Mouse (Mus musculus): Measurements from ENCODE around the gene Lhcgr.
"Not testable (repeated sequence)": the region's sequence is repeated elsewhere in the genome, so short reads cannot be mapped to it uniquely, and the experiment has no call there.

Gene Lhcgr

GRCm38 (mm10) chr17:88791440-88792152 is at the start of gene Lhcgr:
Lhcgr (minus strand) TSS chr17:88791990.
- no peak for DNase-seq (ENCODE audit: low spot score in 2 of 2)

DNA sequence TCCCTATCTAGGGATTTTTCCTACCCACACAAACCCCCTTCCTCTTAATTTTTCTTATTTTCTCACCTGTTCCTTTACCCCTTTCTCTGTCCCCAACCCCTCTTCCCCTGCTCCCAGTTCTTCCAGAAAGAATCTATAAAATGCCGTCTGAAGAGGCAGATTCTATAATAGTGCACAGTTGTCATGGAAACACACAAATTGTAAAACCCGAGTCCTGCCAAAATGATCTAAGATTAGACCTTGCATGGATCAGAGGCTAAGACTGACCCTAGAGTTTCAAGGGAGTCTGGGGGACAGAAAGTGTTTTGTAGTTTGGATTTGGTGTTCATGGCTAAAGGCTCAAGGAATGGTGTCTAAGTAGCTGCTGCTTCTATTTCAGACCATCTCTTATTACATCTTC is 25.8 kb upstream of the Lhcgr start:
- DNase-seq (ENCODE audit: low spot score in 2 of 2), result no peak

DNA sequence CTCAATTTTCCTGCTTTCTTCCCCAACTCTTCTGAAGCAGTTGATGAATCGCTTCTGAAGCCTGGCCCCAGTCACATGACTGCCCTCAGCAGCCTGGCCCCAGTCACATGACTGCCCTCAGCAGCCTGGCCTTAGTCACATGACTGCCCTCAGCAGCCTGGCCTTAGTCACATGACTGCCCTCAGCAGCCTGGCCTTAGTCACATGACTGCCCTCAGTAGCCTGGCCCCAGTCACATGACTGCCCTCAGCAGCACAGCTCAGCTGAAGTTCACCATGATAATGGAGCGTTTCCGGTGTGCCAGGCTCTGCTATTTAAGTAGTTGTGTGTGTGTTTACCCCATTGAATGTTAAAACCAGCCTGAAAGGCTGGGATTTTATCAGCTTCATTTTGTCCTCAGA is 21.2 kb upstream of the Lhcgr start:
- DNase-seq (ENCODE audit: low spot score in 2 of 2), result not testable (repeated sequence)

DNA sequence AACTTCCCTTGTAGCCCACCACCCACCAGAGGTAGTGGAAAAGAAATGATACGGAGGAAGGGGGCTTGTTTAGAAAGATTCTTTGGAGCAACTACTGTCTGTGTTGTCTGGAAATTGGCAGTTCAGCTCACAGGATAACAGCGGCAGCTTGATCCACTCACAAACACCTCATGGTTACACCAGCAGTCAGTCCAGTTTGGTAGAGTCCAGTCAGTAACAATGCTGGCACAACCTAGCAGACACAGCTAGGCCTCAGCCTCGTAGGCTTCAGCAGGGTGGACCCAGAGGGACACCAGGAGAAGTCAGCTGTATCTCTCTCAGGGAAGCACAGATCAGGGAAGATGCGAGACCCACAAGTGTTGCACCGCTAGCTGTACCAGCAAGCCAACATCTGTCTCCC is 19.0 kb upstream of the Lhcgr start:
- DNase-seq (ENCODE audit: low spot score in 2 of 2), result no peak

- DNase-seq (ENCODE audit: low spot score in 2 of 2), result no peak
Measured at GRCm38 (mm10) chr17:88806421-88806820, 14.6 kb upstream of the Lhcgr start.

DNA sequence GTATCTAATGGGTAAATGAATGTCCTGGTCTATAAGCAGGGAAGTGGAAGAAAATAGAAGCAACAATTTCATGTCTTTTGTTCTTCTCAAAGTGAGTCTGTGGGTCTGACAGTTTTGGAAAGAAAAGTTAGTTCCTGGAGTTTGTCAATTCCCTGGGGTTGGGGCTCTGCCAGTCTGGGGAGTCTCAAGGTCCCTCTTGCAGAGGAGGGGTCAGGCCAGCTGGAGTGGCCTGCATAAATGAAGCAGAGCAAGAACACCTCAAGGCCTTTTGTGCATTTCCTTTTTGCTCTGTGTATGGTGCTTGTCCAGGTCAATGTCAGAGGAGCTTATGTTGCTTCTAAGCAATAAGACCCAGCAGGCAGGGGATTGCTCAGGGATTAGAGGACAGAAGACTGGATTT is 11.7 kb upstream of the Lhcgr start:
- DNase-seq (ENCODE audit: low spot score in 2 of 2), result no peak

GRCm38 (mm10) chr17:88790680-88791079 is 1.1 kb downstream of the Lhcgr start:
- no peak for DNase-seq (ENCODE audit: low spot score in 2 of 2)

GRCm38 (mm10) chr17:88788392-88788791 is 3.4 kb downstream of the Lhcgr start:
- no peak for DNase-seq (ENCODE audit: low spot score in 2 of 2)

GRCm38 (mm10) chr17:88786881-88787280 is 4.9 kb downstream of the Lhcgr start:
- no peak for DNase-seq (ENCODE audit: low spot score in 2 of 2)

DNA sequence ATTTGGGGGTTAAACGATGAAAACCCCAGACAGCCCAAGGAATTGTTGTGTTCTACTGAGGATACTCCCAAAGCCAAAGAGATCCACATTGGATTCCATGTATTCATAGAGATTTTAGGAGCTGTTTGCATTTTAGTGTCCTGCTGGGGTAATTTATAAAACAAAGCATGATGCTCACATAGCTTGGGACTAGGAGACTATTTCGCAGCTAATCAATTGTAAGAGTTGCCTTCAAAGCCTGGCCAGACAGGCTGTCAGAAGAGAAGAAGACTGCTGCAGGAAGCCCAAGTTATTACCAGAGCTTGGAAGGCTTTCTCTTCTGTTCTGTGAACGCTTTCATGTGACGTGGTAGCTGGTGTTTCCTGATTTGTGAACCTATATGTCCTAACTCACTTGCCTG is 5.4 kb downstream of the Lhcgr start:
- DNase-seq (ENCODE audit: low spot score in 2 of 2), result no peak

- no peak for DNase-seq (ENCODE audit: low spot score in 2 of 2)
Measured at GRCm38 (mm10) chr17:88779148-88779547, 12.6 kb downstream of the Lhcgr start.

- DNase-seq (ENCODE audit: low spot score in 2 of 2), result no peak
Measured at GRCm38 (mm10) chr17:88774103-88774526, 17.7 kb downstream of the Lhcgr start.

DNA sequence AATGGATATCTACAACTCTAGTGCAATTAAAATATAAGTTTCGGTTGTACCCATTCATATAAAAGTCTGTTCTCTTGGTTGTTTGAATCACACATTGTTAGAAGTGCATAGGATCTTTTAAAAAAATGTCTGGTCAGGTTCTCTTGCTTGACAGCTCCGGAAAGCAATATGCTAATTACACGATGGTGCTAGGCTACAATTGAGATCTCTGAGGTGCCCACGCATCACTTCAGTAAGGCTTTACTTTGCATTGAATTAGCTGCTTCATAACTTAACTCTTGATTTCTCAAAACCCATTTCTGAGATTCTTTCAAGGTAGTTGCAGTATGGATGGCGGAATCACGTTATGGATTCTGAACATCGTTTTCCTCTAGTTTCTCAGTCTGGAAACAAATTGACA is 21.7 kb downstream of the Lhcgr start:
- DNase-seq (ENCODE audit: low spot score in 2 of 2), result no peak

GRCm38 (mm10) chr17:88769283-88769859 is 22.4 kb downstream of the Lhcgr start:
- no peak for DNase-seq (ENCODE audit: low spot score in 2 of 2)

- DNase-seq (ENCODE audit: low spot score in 2 of 2), result no peak
Measured at GRCm38 (mm10) chr17:88766857-88767256, 24.9 kb downstream of the Lhcgr start.

DNA sequence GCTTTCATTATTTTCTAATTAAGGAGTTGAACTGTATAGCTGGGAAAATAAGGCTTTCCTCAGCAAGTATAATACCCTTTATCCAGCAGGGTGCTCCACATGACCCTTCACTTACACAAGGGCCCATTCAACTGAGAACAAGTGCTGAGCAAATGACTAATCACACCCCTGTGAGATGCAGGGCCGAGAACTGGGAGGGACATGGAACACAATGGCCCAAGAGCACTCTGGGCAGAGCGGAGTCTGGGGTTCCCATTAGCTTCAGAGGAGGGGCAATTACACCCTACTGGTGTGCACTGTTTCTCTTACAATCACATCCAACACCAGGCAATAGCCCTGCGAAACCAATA is 27.7 kb downstream of the Lhcgr start:
- no peak for DNase-seq (ENCODE audit: low spot score in 2 of 2)

- DNase-seq (ENCODE audit: low spot score in 2 of 2), result no peak
Measured at GRCm38 (mm10) chr17:88763396-88764135, 28.2 kb downstream of the Lhcgr start.

DNA sequence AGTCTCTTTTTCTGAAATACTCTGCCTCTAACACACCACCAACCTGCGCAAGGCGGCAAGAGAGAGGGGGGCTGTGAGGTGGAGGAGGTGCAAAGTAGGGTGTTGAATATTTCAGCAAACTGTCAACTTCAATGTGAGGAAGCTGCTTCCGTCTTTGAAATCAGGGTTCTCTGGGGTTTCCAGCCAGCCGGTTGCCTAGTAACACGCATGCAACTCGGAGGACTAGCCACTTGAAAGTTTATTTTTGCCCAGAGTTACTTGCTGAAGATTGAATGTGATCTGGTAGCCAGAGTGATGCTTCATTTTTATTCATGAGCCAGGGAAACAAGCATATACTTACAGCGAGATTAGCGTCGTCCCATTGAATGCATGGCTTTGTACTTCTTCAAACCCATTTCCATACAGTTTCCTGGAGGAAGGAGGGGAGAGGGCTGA is 33.8 kb downstream of the Lhcgr start:
- peak; percentile 9 to 13 for DNase-seq (ENCODE audit: low spot score in 2 of 2)

GRCm38 (mm10) chr17:88755776-88756175 is 36.0 kb downstream of the Lhcgr start:
- no peak for DNase-seq (ENCODE audit: low spot score in 2 of 2)

- no peak for DNase-seq (ENCODE audit: low spot score in 2 of 2)
Measured at GRCm38 (mm10) chr17:88753472-88753857, 38.3 kb downstream of the Lhcgr start.

GRCm38 (mm10) chr17:88752827-88753471 is 38.8 kb downstream of the Lhcgr start:
- DNase-seq (ENCODE audit: low spot score in 2 of 2), result no peak

DNA sequence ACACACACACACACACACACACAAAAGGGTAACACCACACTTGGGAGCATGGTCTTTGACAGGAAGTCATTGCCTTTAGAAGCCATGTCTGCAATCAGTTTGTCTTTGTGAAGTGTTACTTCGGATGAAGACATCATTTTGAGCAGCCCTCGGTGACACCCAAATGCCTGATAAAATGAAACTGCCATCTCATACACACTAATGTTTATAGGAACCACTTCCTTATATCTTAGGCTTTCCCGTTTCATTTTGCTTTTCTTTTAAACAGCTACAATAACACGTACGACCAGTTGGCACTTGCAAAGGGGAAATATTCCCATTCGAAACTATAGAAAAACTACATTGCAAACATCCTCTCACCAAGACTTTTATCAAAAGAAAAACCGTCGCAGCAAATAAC is 42.1 kb downstream of the Lhcgr start:
- DNase-seq (ENCODE audit: low spot score in 2 of 2), result no peak
